Mouse (Mus musculus): ENCODE data around the gene Pcbp1.
"Not testable (repeated sequence)": the region's sequence is repeated elsewhere in the genome, so short reads cannot be mapped to it uniquely, and the experiment has no call there.

GRCm38 (mm10) chr6:86490413-86490812 lies 35.7 kb downstream of the Pcbp1 start:
- TF ChIP-seq MAX (IDR thresholded peaks at IDR 0.05; ENCODE audit: low read depth); USF1 (IDR thresholded peaks at IDR 0.05; ENCODE audit: low read depth); CEBPB (IDR thresholded peaks at IDR 0.05; ENCODE audit: insufficient read depth, poor library complexity, severe bottlenecking); E2F4 (IDR thresholded peaks at IDR 0.05; ENCODE audit: insufficient read depth): not testable (repeated sequence)

Measured in myocyte (in vitro differentiated cells).